ENCODE assay signal across 11 mouse cellular contexts in genomic region chr13:95470970-95471369, GRCm38 (mm10). TPM values are rescaled to one million over a fixed set of nuclear protein-coding genes. Genes with fewer than 3 reads are reported as not detected.
DNase-seq lines count a peak whose midpoint lies in the region; ATAC-seq lines count a peak whose summit lies in the region.
"Had no signal": no experiment of that assay in that cellular context is flagged by ENCODE, and none has a peak within 500 bp of the region (broad histone marks: within the 10 kb centered on the region; RNA-seq: fewer than 3 reads in every experiment).

No protein-coding gene starts in this region.

- DNase-seq in adrenal gland, postnatal 10 days = peak; percentile 24
- no peak for DNase-seq in adrenal gland, postnatal 4 days (ENCODE audit: low spot score in 2 of 2)
- peak; percentile 55 to 60 for DNase-seq in kidney, postnatal 4 days
- DNase-seq in A20 (ENCODE audit: low read depth, low spot score) = peak; percentile 32
- peak; percentile 32 for DNase-seq in embryo, embryonic 10.5 days (ENCODE audit: low spot score)
- DNase-seq in ovary, postnatal 14 days (ENCODE audit: low spot score) = no peak
- DNase-seq in MN1 (ENCODE audit: low spot score) = no peak

- H3K9me3 ChIP-seq in kidney, embryonic 14.5 days (ENCODE audit: control insufficient read depth, low read length) = no peaks in the 10 kb centered on the region
- H3K9me3 ChIP-seq: midbrain, embryonic 12.5 days had no signal

- WGBS in kidney, embryonic 14.5 days = 80% methylated on average over 2 of the region's 2 CpGs

- no peaks in the 10 kb centered on the region for H3K36me3 ChIP-seq in kidney, embryonic 14.5 days (ENCODE audit: control insufficient read depth, insufficient read depth, low read length)
- H3K36me3 ChIP-seq: midbrain, embryonic 12.5 days had no signal

- H3K27me3 ChIP-seq in kidney, embryonic 14.5 days (ENCODE audit: control insufficient read depth, insufficient read depth, low read length) = no peaks in the 10 kb centered on the region
- H3K27me3 ChIP-seq: midbrain, embryonic 12.5 days had no signal

- H3K27ac ChIP-seq in kidney, embryonic 14.5 days (ENCODE audit: low read depth, low read length) = no peak overlapping the region
- H3K27ac ChIP-seq: midbrain, embryonic 12.5 days had no signal

- no peak overlapping the region for H3K4me2 ChIP-seq in kidney, embryonic 14.5 days (replicated peaks; ENCODE audit: low read depth, low read length)
- H3K4me2 ChIP-seq: midbrain, embryonic 12.5 days had no signal

- no peak for ATAC-seq in kidney, embryonic 14.5 days (ENCODE audit: low FRiP score, low TSS enrichment)

- H3K9ac ChIP-seq in kidney, embryonic 14.5 days (ENCODE audit: low read depth, low read length) = no peak overlapping the region
- H3K9ac ChIP-seq: midbrain, embryonic 12.5 days had no signal

- no peak overlapping the region for H3K4me3 ChIP-seq in kidney, embryonic 14.5 days (ENCODE audit: low read length)
- H3K4me3 ChIP-seq: midbrain, embryonic 12.5 days had no signal

- H3K4me1 ChIP-seq in kidney, embryonic 14.5 days (ENCODE audit: control insufficient read depth, insufficient read depth, low read length) = no peaks in the 10 kb centered on the region
- H3K4me1 ChIP-seq: midbrain, embryonic 12.5 days had no signal

RNA-seq across cellular contexts. Expression of gene S100z, which starts 7.6 kb away (rescaled TPM):
- total RNA-seq in adrenal gland, postnatal 10 days (2021) = not detected
- total RNA-seq in adrenal gland, postnatal 4 days (2021) = not detected
- polyA plus RNA-seq in kidney, embryonic 14.5 days (2014; fragmentation: Nextera tagmentation; extraction: Ambion mirVana) = not detected in 2 replicates
- polyA plus RNA-seq: large intestine, adult 2 months; midbrain, embryonic 12.5 days; stomach, embryonic 14.5 days had no signal

RNA-seq across cellular contexts. Expression of gene Crhbp, which starts 26.2 kb away (rescaled TPM):
- total RNA-seq in adrenal gland, postnatal 10 days (2021) = not detected
- not detected for total RNA-seq in adrenal gland, postnatal 4 days (2021)
- polyA plus RNA-seq in kidney, embryonic 14.5 days (2014; fragmentation: Nextera tagmentation; extraction: Ambion mirVana) = not detected in 2 replicates
- polyA plus RNA-seq: large intestine, adult 2 months had no signal

RNA-seq across cellular contexts. Expression of gene F2rl1, which starts 54.1 kb away (rescaled TPM):
- total RNA-seq in adrenal gland, postnatal 10 days (2021) = under 1 TPM; 0.63 to 0.82 TPM
- total RNA-seq in adrenal gland, postnatal 4 days (2021) = 1 to 10 TPM in 1 of 2 experiments, under 1 TPM in 1; 0.42 to 3.1 TPM
- polyA plus RNA-seq in kidney, embryonic 14.5 days (2014; fragmentation: Nextera tagmentation; extraction: Ambion mirVana) = 6.2 and 7.8 TPM in 2 replicates

Comparison
In these comparisons a context has a peak if more than half of its experiments do, and no peak if none do; other contexts are left out.
1. DNase-seq: peak in adrenal gland, postnatal 10 days (single experiment), kidney, postnatal 4 days (2 of 2), A20 (single experiment) and embryo, embryonic 10.5 days (single experiment); none in adrenal gland, postnatal 4 days (0 of 2), ovary, postnatal 14 days (single experiment) and MN1 (single experiment).